Mouse (Mus musculus) heart, adult 2 months (tissue): ENCODE results near the gene Lyzl4.

Experiments used
- CTCF ChIP-seq: fragments of 200-600 bp; IDR thresholded peaks from 2 replicates; pipeline ENCODE4 v1.8.1; 2022; ENCODE audit warnings: antibody characterized with exemption, mild to moderate bottlenecking, moderate library complexity
- EP300 ChIP-seq: fragments of 200-500 bp; IDR thresholded peaks from 2 replicates; pipeline ENCODE4 v1.6.1; 2011; ENCODE audit warnings: low read depth, low read length, control low read depth; ENCODE audit not compliant: insufficient read depth
- POLR2A ChIP-seq: fragments of 200-500 bp; IDR thresholded peaks from 2 replicates; pipeline ENCODE4 v1.6.1; 2011; ENCODE audit warnings: mild to moderate bottlenecking, low read depth, low read length, control low read depth; ENCODE audit not compliant: insufficient read depth

DNA sequence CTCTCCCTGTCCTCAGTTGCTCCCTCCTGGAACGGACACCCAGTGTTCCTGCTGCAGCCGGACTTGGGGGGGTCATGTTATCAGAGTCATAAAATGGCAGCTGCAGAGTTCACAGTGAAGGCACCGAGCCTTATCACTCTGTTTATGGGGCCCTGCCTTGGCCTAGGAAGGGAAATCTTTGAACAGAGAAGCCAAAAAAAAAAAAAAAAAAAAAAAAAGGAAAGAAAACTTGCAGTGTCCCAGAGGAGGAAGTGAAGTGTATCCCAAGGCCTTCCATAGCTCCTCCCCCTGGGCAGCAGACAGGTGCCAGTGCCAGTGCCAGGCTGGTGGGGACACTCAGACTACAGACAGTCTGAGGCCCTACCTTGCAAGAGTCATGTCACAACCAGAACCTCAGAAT lies 3.0 kb upstream of the Lyzl4 start:
- no peak for TF ChIP-seq POLR2A
- TF ChIP-seq CTCF, result no peak
- no peak for TF ChIP-seq EP300
